Mouse (Mus musculus): ENCODE data around the gene Sypl. TPM values are rescaled to one million over a fixed set of nuclear protein-coding genes. Genes with fewer than 3 reads are reported as not detected.
A peak's percentile ranks its signal among the peaks of the same experiment; 100 is the strongest.

Gene Sypl
- polyA plus RNA-seq (2012; rRNA removed), result 108 and 139 TPM in 2 replicates

GRCm38 (mm10) chr12:32953596-32954215, at the start of gene Sypl:
Sypl (plus strand) TSS chr12:32953891.
- DNase-seq (ENCODE audit: low read depth), result peak; percentile 71

- DNase-seq (ENCODE audit: low read depth), result no peak
Observed at GRCm38 (mm10) chr12:32909686-32910085, 44.0 kb upstream of the Sypl start.

GRCm38 (mm10) chr12:32910092-32910491, 43.6 kb upstream of the Sypl start:
- peak; percentile 51 for DNase-seq (ENCODE audit: low read depth)

- no peak for DNase-seq (ENCODE audit: low read depth)
Observed at GRCm38 (mm10) chr12:32910560-32911194, 43.0 kb upstream of the Sypl start.

- DNase-seq (ENCODE audit: low read depth), result no peak
Observed at GRCm38 (mm10) chr12:32911569-32911968, 42.1 kb upstream of the Sypl start.

DNA sequence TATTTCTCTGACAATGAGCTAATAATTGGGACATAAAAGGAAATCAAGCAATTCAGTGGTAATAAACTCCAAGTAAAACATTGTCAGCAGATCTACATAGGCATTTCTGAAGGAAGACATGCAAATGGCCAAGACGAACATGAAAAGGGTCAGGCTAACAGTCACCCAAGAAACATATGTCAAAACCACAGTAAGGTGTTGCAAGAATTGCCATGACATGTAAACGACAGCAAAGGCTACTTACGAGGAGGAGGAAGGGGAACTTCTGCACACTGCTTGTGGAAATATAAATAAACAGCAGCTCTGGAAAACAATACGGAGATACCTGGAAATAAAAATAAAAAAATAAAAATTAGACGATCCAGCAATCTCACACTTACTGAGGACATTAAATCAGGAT, 40.9 kb upstream of the Sypl start:
- no peak for DNase-seq (ENCODE audit: low read depth)

GRCm38 (mm10) chr12:32918683-32919082, 35.0 kb upstream of the Sypl start:
- no peak for DNase-seq (ENCODE audit: low read depth)

DNA sequence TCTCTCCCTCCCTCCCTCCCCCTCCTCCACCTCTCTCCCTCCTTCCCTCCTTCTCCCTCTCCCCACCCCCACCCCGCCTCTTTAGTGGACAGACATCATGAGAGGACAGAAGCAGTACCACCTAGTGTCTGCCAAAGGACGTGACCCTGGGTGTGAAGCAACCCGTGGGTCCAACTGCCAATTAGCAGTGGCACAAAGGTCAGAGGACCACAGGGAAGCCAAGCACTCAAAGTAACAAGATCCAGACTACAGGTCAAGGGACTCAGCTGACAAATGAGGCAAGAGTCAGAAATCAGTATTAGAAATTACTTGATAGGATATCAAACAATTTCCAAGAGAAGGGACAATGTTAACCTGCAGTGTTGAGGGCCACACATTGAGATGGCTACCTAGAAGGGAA, 34.6 kb upstream of the Sypl start:
- DNase-seq (ENCODE audit: low read depth), result no peak

GRCm38 (mm10) chr12:32919527-32919926, 34.2 kb upstream of the Sypl start:
- DNase-seq (ENCODE audit: low read depth), result no peak

GRCm38 (mm10) chr12:32920185-32920788, 33.4 kb upstream of the Sypl start:
- DNase-seq (ENCODE audit: low read depth), result no peak

GRCm38 (mm10) chr12:32921071-32921470, 32.6 kb upstream of the Sypl start:
- no peak for DNase-seq (ENCODE audit: low read depth)

GRCm38 (mm10) chr12:32921532-32922131, 32.1 kb upstream of the Sypl start:
- DNase-seq (ENCODE audit: low read depth), result no peak

DNA sequence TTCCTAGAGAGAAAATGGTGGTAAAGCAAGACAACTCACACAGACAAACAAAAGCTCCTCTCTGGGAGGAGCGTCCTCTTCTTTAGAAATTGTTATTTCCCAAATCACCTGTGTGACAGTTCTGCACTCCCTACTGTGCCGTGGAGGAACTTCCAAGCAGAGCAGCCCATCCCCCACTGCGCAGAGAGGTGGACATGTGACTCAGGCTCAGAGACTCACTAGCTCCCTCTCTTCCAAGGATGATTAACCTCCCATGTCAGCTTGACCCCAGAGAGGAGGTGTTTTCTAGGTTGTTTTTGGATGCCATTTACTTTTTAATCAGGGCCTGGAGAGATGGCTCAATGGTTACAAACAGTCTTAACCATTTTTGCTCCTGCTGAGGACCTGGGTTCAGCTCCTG, 29.4 kb upstream of the Sypl start:
- no peak for DNase-seq (ENCODE audit: low read depth)

- peak; percentile 56 for DNase-seq (ENCODE audit: low read depth)
Observed at GRCm38 (mm10) chr12:32926331-32927172, 27.1 kb upstream of the Sypl start.

- DNase-seq (ENCODE audit: low read depth), result no peak
Observed at GRCm38 (mm10) chr12:32927231-32927835, 26.4 kb upstream of the Sypl start.

DNA sequence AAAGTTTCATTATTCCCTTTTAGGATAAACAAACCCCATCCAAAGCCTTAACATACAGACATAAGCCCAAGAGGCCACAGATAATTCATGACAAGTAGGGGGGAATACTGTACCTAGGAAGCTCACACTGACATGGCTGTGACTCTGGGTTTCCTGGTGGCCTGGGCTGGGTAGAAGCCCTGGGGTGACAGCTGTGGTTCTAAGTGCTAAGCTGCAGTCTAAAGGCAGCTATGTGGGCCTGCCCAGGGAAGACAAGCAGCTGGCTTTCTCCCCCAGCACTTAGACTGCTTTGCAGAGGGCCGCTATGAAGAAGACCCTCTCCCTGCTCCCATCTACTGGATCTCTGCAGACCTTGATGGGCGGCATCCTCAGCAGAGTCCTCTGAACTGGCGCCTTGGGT, 25.5 kb upstream of the Sypl start:
- DNase-seq (ENCODE audit: low read depth), result no peak

DNA sequence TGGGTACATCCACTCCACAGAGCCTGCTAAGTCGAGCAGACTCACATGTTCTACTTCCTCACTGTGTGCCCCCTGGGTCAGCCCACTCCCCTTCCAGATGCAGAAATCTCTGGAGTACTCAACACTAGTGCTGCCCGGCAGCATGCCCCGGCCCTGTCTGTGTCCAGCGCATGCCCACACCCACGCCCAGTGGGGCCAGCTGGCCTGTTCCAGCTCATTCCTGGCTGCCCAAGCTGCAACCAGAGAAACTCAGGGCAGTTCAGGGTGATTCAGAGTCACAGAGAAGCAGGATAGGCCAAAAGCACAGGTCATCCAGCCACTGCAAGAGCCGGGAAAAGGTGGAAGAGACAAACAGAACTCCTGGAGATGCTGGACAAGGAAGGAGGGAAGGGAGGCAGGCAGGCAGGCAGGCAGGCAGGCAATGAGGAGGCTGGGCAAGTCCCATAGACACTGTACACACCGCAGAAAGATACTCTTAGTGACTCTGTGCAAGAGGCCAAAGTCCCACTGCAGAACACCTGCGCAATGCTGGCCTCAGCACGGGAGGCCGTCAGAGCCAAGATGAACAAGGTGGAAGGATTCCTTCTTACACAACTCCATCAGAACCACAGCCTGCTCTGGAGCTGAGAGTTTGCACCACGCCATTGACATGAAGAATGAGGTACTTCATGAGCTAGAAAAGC, 23.7 kb upstream of the Sypl start:
- DNase-seq (ENCODE audit: low read depth), result no peak

GRCm38 (mm10) chr12:32930566-32930965, 23.1 kb upstream of the Sypl start:
- DNase-seq (ENCODE audit: low read depth), result no peak

- no peak for DNase-seq (ENCODE audit: low read depth)
Observed at GRCm38 (mm10) chr12:32936246-32936946, 17.3 kb upstream of the Sypl start.

- DNase-seq (ENCODE audit: low read depth), result no peak
Observed at GRCm38 (mm10) chr12:32941141-32941540, 12.6 kb upstream of the Sypl start.
